Mouse (Mus musculus) lung, adult 2 months (tissue): ENCODE results near the gene Gorasp2.

Source experiments
- CTCF ChIP-seq: fragments of 200-500 bp; IDR thresholded peaks from 2 replicates; pipeline ENCODE4 v1.5.1; 2011; ENCODE audit warnings: mild to moderate bottlenecking, low read length, control low read depth; ENCODE audit not compliant: insufficient read depth
- POLR2A ChIP-seq: fragments of 200-500 bp; IDR thresholded peaks from 2 replicates; pipeline ENCODE4 v1.6.1; 2011; ENCODE audit warnings: low read depth, mild to moderate bottlenecking, control low read depth, low read length, borderline replicate concordance; ENCODE audit errors: extremely low read depth

- no peak for TF ChIP-seq CTCF
- no peak for TF ChIP-seq POLR2A
Measured at GRCm38 (mm10) chr2:70751655-70752054, 90.3 kb downstream of the Gorasp2 start.
